Mouse (Mus musculus) left cerebral cortex, adult 9 months (tissue): ENCODE data around the gene Scnn1b.

Experiments
- DNase-seq, 2 experiments: peaks; one replicate each; pipeline ENCODE4 v3.0.0; 2022; ENCODE audit warnings: low spot score in 2 of 2

Gene Scnn1b

DNA sequence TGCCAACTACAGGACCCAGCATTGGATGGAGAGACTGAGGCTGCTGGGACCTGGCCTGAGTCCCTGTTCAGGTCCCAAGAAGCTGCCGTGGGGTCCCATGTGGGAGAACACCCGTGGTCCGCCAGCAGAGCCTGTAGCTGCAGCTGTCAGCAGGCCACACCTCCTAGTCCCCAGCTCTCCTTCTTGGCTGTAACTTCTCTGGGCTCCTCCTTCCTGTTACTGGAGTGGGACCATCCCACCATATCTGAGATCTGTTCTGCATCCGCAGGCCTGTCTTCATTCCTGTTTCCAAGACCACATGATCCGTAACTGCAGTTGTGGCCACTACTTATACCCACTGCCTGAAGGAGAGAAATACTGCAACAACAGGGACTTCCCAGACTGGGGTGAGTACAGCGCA is 49.1 kb downstream of the Scnn1b start:
- DNase-seq, result no peak

DNA sequence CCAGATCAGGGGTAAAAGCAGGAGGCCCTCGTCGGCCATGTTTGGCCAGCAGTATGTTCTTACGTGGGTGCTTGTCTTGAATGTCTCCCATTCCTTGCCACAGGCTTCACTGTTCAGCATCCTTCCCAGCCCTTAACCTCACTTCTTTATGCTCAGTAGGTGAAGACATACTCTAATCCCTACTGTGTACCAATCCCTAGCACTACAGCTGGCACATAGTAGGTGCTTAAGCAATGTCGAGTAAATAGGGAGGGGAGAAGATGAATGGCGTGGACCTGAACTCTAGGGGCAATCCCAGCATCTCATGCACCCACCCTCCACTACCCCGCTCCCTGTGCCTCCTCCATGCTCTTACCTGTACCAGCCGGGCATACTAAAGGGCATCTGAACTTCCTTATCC is 59.5 kb downstream of the Scnn1b start:
- no peak for DNase-seq

DNA sequence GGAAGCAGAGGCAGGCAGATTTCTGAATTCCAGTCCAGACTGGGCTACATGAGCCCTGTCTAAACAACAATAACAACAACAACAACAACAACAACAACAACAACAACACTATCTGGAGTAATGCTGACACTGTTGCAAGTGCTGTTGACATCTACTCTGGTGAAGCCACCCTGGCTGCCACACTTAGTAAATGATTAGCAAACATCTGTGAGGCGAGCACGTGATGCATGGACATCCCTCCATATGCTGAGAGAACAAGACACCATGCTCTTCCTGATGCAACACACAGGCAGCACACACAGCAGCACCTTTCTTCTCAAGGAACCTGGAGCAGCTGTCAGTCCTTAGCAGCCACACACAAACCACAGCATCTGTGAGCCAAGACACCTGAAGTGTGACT is 63.0 kb downstream of the Scnn1b start:
- no peak for DNase-seq

DNA sequence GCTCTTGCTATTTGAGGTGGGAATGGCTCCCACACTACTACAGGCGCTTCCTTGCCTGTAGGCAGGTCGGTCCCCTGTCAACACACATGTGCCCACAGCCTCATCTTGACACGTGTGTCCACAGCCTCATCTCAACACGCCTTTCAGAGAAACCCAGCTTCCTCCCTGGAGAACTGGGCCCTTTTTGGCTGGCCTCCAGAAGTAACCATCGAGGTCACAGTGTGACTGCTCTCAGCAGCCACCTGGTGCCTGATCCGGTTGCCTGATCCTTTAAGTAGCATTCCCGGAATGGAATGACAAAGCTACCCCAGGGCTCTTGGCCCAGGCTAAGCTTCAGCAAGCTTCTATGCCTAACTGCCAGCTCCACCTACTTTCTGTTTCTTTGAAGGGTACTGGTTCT is 66.4 kb downstream of the Scnn1b start:
- DNase-seq, result no peak

DNA sequence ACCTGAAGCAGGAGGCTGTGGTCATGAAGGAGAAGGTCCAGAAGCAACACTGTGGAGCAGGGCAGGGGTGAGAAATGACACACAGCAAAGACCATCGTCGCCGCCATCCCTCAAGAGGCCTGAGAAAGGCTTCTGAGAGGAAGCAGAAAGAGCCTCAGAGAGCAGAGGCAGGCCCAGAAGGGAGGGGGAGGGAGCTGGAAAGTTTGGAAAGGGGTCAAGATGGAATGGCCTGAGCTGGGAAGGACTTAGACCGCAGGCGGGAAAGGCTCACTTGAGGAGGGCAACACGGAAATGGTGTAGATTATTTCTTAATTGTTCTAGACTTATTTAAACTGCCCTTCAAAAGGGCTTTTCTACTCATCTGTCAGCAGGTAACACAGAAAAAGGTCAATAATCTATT is 68.8 kb downstream of the Scnn1b start:
- no peak for DNase-seq

DNA sequence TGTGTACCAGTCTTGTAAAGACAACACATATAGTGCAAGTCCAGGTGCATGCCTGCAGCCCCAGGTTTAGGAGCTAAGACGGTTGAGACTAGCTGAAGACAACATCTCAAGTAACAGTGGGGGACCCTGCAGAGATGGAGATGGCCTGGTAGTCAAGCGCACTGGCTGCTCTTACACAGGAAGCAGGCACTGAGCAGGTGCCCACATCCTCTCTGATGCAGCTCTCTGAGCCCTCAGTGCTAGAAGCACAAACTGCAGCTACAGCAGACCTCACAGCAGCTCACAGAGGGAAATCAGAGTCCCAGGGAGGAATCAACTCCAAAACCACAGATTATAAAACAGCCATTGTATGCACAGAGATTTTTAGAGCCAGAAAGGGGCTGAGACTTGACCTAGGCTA is 69.5 kb downstream of the Scnn1b start:
- DNase-seq, result no peak

DNA sequence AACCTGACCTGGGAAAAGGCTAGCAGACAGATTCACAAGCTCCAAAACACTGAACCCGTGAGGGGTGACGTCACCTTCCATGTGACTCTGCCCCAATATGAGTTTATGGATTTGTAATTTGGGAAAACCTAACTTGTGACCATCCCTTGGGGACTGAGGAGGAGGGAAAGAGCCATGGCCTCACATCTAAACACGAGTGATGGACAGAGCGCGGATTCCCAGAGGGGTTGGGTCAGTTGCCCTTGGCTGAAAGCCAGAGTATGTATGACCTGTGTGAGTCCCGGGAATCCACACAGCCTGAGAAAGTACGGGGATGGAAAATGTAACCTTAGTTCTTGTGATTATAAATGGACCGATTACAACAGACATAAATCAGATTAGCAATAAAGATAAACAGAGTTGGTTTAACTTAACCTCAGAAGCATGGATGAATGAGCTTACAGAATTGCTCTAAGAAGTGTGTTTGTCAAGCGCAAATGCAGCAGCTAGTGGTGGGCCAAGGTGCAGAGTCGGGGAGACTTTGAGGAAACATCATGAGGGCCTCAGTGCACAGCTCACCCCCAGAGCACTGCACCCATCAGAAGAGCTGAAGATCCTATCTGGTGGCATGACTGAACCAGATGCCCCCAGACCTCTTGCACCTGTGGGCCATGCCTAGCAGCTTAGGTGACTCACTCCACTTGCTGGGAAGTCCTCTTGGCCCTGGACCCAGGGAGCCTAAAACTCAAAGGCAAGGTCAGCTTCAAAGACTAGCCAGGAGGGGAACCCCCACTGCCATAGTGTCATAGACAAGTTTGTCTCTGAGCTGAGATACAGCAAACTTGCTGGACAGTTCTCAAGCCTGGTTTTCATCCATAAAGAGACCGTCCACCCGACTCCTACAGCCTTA is 71.3 kb downstream of the Scnn1b start:
- DNase-seq, result no peak

DNA sequence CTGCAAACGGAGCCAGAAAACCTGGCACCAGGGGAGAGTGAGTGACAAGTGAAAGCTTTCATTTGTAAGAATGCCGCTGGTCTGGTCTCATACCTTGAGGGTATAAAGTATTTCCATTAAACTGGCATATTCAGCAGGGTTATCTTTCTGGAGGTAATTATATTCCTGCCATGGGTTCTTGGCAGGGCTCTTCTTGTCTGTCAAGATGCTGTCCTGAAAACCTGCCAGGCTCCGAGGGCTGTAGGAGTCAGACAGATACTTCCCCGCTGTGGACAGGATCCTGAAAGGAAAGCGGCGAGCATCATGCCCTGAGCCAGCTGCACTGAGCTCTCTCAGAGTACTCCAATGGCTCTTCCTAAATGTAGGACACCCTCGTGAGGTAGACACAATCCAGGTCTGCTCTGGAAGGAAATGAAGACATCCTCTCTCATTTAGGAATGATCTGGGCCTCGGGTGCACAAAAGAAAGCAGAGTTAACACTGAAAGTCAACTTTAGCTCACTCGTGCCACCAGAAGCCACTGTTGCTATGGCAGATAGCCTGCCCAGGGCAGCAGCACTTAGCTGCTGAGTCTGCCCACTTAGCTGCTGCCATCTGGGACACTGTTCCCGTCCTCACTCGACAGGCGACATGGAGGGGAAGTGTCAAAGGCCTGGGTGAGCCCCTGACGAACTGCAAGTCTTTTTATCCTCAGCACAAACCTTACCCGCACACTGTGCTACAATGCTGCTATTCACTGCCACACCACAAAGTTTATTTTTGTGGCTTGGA is 72.2 kb downstream of the Scnn1b start:
- no peak for DNase-seq

DNA sequence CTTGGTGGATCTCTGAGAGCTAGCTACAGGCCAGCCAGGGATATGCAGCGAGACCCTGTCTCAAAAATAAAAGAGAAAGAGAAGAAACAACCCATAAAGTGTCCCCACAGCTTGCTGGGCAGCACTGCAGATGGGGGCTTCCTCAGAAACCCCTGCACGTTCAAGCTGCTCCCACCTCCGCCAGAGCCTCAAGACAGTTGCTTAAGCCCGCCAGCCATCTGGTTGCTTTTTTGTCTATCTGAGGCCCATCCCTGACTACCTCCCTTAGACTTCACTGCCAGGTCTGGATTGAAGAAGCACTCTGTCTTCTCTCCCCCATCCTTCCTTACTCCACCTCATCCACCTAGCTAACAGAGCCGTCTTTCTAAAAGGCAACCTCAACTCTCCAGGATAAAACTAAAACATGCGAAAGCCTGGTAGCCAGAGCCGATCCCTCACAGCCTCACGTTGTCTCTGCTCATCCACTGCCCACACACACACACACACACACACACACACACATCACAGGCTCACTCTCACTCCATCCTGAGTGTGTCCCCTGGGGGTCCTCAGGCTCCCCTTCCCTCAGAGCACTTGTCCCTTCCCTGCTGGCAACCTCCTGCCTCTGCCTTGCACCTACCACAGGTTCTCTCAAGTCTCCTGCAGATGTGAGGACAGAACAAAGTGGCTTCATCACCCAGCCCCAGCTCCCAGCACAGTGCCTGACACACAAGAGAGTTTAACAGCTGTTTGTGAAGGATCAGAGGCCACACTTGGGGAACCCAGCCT is 73.5 kb downstream of the Scnn1b start:
- DNase-seq, result no peak

DNA sequence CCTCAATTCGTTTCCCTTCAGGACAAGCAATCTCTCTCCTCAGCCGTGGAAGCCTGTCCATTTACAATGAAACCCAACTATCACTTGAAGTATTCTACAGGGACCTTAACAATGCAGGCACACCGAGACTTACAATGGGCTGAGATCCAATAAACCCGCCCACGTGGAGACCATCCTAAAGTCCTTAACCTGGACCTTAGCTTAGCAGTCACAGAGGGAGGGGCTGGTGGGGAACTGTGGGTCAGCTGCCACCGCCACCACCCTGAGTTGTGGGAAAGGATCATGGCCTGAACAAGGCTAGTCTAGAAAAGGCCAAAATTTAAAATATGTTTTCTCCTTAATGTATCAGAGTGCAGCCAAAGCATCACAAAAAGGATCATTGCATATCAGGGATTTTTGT is 74.4 kb downstream of the Scnn1b start:
- DNase-seq, result no peak

DNA sequence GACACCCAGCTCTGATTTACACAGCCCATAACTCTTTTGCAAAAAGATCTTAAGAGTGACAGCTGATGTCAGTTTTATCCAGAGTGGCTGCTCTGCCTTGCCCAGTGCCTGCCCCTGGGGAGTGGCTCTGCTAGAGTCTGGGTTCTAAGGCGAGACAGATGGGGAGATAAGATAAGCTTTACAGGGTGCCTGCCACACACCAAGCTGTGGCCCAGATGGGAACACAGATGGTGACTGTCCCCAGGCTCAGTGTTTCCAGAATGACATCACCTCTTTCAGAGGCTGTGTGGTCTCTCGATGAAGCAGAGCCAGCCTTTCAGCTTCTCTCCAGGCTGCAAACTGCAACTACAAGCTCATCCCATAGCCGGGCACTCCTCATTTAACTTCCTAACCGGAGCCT is 74.9 kb downstream of the Scnn1b start:
- peak; percentile 46 to 87 for DNase-seq

DNA sequence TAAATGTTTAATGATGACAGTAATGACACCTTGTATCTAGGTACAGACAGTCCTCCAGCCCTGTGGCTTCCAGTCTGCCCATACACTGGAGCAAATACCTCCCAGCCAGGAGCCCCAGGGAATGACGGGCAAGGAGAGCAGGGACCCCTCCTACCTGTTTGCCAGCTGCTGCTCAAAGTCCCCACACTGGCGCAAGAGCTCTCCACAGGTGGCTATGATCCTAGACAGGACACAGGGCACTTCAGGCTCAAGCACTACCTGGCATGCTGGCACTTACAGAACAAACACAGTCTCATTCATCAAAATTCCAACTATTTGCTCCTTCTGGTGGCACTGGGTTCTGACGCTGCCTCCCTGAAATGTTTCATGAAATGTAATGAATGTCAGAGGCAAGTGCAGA is 76.2 kb downstream of the Scnn1b start:
- DNase-seq, result no peak

DNA sequence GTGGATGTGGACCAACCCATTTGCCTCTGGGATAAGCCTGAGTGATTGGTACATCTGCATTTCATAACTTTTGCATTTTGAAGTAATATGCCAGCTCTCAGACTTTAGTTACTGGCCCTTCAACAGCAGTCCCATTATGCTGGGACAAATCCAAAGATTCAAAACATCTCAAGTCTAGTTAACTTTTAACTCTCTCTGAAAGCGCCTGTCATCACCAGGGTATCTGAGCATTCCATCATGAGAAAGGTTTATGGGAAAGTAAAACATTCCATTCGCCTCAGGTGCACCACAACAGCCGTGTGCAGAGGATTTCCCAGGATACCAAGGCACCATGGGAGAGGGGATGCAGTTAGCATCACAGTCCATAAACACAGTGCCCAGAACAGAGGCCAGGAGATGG is 76.8 kb downstream of the Scnn1b start:
- DNase-seq, result no peak

DNA sequence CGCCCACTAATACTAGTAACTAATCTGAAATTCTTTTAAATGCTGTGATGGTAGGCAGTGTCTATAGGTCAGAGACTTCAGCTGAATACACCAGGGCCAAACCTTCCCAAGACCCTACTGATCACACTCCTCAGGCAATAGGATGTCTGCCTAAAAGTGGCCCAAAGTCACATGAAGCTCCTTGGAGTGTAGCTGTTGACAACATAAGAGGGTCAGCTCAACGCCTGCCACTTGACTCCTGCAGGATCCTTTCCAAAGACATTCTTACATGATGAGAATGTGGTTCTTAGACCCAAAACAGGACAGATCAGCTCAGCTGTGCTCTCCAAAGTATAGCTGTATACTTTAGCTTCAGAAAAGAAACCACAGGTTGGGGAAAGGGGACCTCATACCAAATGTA is 77.5 kb downstream of the Scnn1b start:
- no peak for DNase-seq

DNA sequence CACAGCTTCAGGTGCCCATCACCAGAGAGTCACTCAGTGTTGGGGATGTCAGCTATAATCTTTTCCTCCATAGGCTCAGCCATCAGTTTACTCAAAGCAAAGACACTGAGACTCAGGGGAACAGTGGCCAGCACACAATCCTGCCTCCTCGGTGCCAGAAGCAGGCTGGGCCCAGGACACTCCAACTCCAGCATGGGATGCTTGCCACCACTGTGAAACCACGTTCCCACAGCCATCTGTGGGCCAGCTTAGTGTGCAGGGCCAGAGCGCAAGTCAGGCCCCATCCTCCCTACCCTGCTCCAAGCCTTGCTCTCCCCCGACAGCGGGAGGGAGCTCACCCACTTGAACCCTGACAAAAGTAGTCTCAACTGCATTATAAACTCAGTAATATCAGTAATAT is 81.4 kb downstream of the Scnn1b start:
- DNase-seq, result no peak

DNA sequence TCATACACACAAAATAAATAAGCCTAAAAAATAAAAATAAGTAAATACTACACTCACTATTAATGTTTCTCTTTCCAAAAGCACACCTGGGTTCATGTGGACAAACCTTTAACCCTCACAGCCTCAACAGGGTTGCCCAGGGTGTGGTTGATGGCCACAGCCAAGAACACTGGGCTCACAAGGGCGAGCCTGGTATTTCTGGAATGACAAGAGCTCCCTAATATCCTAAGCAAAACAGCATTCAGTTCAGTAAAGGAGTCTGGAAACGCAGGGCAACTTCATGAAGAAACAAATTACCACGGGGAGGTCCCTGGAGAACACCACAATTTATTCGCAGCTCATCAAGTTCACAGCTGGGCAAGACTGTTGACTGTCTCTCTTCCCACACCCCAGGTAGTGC is 82.7 kb downstream of the Scnn1b start:
- no peak for DNase-seq

DNA sequence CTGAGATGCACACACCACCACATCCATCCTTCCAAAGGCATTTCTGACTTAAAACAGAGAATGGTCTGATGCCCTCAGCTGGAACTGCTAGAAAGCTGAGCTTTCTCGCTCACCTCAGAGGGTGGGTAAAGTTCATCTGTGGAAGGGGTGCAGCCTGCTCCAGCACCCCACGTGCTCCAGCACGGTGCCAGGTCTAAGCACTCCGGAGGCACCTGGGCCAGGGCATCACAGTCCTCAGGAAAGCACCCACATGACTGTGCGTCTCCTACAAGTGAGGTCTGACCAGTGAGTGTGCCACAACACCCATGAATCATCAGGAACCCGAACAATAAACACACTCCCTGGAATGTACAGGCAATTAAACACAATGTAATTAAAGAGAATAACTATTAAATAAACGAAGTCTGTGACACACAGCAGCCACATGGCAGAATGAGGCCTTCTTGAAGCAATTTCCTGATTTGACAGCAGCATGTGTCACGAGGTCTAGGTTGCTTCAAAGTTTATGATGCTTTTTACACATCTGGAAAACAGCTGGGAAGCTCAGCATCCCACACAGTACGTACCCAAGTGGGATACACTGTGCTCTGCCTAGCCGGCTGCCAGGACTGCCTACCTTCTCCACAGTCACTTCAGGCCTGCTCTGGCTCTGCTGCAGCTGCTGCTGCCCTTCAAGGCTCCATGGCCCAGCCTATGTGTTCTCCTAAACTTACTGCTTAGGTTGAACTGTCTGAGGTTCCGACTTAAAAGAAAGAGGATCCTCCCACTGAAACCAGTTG is 90.2 kb downstream of the Scnn1b start:
- DNase-seq, result no peak

DNA sequence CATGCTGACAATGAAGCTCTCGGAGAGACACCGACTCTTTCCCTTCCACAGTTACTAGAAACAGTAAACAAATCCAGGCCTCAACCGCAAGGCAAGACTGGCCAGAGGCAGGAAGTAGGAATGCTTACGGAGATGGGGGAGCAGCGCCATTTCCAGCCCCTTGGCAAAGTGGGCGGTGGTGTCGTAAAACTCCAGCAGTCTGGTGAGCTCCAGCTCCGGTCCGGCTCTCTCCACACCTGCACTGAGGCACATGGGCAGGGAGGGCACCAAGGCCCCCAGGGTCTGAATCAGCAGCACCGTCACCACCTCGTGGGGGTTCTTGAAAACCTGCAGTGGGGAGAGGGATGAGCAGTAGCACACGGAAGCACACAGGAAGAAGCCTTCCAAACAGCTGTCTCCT is 91.0 kb downstream of the Scnn1b start:
- DNase-seq, result no peak

DNA sequence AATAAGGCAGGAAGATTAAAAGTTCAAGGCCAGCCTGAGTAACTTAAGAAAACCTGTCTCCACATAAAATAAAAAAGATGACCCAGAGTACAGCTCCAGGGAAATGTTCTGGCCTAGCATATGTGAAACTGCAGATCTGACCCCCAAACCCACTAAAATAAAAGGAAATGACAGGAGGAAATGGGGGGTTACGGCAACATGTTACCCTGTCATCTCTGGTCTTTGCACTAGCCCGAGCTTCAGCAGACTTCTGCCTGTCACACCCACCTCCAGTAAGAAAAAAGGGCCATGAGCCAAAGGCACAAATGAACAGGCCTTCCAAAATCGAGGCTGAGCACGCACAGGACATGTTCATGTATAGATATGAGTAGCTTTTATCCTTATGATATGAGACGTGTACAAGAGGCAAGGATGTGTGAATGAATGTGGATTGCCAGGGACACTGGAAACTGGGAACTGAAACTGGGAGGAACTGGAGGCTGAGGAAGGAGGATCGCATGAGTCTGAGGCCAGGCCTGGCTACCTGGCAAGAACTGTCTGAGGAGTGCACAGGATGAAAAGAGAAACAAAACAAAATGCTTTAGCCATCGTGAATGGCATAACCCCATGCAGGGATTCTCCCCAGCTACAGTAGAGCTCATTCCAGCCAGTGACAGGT is 97.2 kb downstream of the Scnn1b start:
- DNase-seq, result no peak

DNA sequence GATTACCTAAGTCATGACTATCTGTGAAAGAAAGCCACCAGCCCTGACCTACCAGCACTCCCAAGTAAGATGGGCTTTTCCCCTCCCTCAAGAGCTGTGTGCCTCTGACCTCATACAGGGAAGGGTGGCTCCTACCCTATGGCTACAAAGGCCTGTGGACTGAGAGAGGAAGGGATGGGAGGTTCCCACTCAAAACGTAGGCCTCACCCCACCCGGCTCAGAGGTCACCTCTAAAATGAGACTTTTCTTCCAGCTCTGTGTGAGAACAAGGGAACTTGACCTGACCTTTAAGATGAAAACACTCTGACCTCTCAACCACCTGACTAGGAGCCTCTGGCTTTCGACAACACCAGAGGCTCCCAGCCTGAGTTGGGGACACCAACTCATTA is 97.7 kb downstream of the Scnn1b start:
- DNase-seq, result no peak

DNA sequence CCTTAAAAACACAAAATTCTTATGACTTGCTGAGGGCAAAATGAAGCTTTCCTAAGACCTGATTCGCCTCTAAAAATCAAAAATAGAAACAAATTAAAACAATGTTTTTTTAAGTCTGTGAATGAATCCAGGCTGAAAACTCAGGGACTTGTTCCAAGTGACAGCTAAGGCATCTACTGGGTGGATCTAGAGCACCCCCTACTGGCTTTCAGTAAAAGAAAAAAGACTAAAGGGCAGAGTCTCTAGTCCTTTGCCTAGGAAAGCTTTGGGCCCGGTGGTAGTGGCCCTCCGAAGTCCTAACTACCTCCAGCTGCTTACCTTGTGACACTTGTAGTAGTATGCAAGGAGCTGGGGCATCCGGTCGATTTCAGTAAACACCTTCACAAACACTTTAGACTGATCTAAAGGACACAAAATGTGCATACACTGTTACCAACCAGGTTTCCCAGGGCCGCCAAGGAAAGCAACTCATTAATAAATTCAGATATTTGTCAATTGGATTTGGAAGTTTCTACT is 99.1 kb downstream of the Scnn1b start:
- peak in 1 of 2 experiments; percentile 61 for DNase-seq
